Mouse (Mus musculus): Measurements from ENCODE around the gene Ltf. TPM values are rescaled to one million over a fixed set of nuclear protein-coding genes. Genes with fewer than 3 reads are reported as not detected.

Ltf gene
- polyA plus RNA-seq (2017; shearing (Covaris generic)): not detected

GRCm38 (mm10) chr9:111019022-111019421, at the start of gene Ltf:
Gene Ltf (plus strand): TSS chr9:111019271.

GRCm38 (mm10) chr9:110990204-110990603, 28.9 kb upstream of the Ltf start, which contains the start of gene Rtp3:
Gene Rtp3 (minus strand): TSS chr9:110990583.

GRCm38 (mm10) chr9:111056798-111057543, 37.9 kb downstream of the Ltf start, which contains the start of gene Ccrl2:
Gene Ccrl2 (minus strand): TSS chr9:111057519.

Other genes starting within 250 kb of the Ltf start
- not detected for gene Prss42, start 221.1 kb upstream of the Ltf start, polyA plus RNA-seq (2017; shearing (Covaris generic))
- gene Prss44, start 205.3 kb upstream of the Ltf start, polyA plus RNA-seq (2017; shearing (Covaris generic)): 0.91 TPM
- 0.38 TPM for gene Prss43, start 192.6 kb upstream of the Ltf start, polyA plus RNA-seq (2017; shearing (Covaris generic))
- not detected for gene Prss45, start 184.7 kb upstream of the Ltf start, polyA plus RNA-seq (2017; shearing (Covaris generic))
- gene Prss46, start 174.8 kb upstream of the Ltf start, polyA plus RNA-seq (2017; shearing (Covaris generic)): not detected
- gene Prss50, start 161.3 kb upstream of the Ltf start, polyA plus RNA-seq (2017; shearing (Covaris generic)): not detected
- gene Als2cl, start 139.4 kb upstream of the Ltf start, polyA plus RNA-seq (2017; shearing (Covaris generic)): 21.2 TPM
- 0.79 TPM for gene Tmie, start 139.2 kb upstream of the Ltf start, polyA plus RNA-seq (2017; shearing (Covaris generic))
- not detected for gene Fam240a, start 102.4 kb upstream of the Ltf start, polyA plus RNA-seq (2017; shearing (Covaris generic))
- 0.88 TPM for gene Tdgf1, start 73.1 kb upstream of the Ltf start, polyA plus RNA-seq (2017; shearing (Covaris generic))
- gene Lrrc2, start 67.7 kb upstream of the Ltf start, polyA plus RNA-seq (2017; shearing (Covaris generic)): not detected
- not detected for gene Rtp3, start 28.7 kb upstream of the Ltf start, polyA plus RNA-seq (2017; shearing (Covaris generic))
- 17.9 TPM for gene Ccrl2, start 38.2 kb downstream of the Ltf start, polyA plus RNA-seq (2017; shearing (Covaris generic))
- gene Lrrfip2, start 98.3 kb downstream of the Ltf start, polyA plus RNA-seq (2017; shearing (Covaris generic)): 40.4 TPM